Mouse (Mus musculus) left cerebral cortex, postnatal 10 days (tissue): ENCODE measurements around the gene Rptor. TPM values are rescaled to one million over a fixed set of nuclear protein-coding genes. Genes with fewer than 3 reads are reported as not detected.

Source experiments
- DNase-seq, 2 experiments: peaks; one replicate each; pipeline ENCODE4 v3.0.0; 2021 to 2022; ENCODE audit warnings: low spot score in 2 of 2, mixed read lengths in 1 of 2; ENCODE audit errors: extremely low spot score in 1 of 2
- intact Hi-C: fragments of 180-260 bp; cut with DNase I; formaldehyde crosslinking; loops from one replicate; pipeline ENCODE4 v1.15.1; 2025
- total RNA-seq, 2 experiments: library from RNA; stranded (reverse); gene quantifications; 2 replicates each; pipeline ENCODE4 v1.2.3; 2021

The Rptor gene
- total RNA-seq, 2 experiments from 2014 or later = 51.5 to 53.9 TPM

GRCm38 (mm10) chr11:119676751-119677411 lies 74.2 kb downstream of the Rptor start:
- intact Hi-C loops = no loop called here
- no peak for DNase-seq

DNA sequence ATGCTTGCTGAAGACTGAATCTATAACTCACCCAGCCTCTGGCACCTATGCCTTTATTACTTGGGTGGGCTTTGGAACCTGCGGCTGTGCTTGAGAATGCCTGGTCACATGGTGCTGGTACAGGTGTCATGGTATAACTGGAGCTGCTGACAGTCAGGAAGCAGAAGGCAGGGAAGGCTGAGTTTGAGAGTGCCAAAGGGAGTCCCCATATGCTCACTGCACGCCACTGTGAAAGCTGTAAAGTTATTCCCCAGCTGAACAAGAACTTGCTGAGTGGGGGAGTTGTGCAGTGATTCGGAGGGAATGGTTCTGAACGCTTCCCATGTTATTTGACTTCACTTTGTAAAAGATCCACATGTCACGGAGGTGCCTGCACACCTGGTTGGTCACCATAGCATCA lies 75.7 kb downstream of the Rptor start:
- DNase-seq = peak in 1 of 2 experiments; percentile 55
- intact Hi-C loops = no loop called here

DNA sequence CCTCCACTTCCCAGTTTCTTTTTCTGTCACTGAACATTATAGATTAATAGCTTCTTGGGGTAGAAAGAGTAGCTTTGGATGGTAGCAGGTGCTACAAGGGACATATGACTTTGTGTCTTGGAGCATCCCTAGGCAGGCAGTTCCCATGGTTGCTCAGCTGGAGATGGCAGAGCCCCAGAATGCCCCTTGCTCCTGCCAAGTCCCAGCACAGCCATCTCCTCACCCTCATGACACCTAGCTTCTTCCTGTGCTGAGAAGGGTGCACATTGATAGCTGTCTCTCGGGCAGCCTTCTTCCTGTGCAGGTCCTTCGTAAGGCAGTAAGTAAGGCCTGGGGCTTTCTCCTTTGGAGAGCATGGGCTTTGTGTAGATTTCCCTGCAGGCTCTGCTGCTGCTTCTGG lies 78.0 kb downstream of the Rptor start:
- intact Hi-C loops = no loop called here
- DNase-seq = no peak

GRCm38 (mm10) chr11:119682285-119682684 lies 79.6 kb downstream of the Rptor start:
- intact Hi-C loops = no loop called here
- DNase-seq = no peak

GRCm38 (mm10) chr11:119683796-119684195 lies 81.1 kb downstream of the Rptor start:
- intact Hi-C loops = no loop called here
- no peak for DNase-seq

DNA sequence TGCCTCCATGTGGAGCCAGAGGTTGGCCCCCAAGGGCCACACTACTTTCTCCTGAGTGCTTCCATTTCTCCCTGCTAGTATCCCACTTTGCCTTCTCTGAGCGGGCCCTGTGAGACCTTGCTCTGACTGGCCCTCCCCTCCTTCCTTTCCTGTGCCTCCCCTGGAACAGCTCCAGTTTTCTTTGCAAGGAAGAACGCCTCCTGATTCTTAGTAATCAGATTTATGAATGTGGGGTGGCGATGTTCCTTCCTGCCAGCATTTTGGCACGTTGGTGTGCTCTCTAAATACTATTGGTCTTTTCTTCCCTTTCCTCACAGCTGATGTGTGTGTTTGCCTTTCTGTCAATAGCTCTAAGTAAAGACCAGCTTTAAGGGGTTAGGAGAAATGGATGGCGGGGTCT lies 82.8 kb downstream of the Rptor start:
- intact Hi-C loops = no loop called here
- peak in 1 of 2 experiments; percentile 39 for DNase-seq

DNA sequence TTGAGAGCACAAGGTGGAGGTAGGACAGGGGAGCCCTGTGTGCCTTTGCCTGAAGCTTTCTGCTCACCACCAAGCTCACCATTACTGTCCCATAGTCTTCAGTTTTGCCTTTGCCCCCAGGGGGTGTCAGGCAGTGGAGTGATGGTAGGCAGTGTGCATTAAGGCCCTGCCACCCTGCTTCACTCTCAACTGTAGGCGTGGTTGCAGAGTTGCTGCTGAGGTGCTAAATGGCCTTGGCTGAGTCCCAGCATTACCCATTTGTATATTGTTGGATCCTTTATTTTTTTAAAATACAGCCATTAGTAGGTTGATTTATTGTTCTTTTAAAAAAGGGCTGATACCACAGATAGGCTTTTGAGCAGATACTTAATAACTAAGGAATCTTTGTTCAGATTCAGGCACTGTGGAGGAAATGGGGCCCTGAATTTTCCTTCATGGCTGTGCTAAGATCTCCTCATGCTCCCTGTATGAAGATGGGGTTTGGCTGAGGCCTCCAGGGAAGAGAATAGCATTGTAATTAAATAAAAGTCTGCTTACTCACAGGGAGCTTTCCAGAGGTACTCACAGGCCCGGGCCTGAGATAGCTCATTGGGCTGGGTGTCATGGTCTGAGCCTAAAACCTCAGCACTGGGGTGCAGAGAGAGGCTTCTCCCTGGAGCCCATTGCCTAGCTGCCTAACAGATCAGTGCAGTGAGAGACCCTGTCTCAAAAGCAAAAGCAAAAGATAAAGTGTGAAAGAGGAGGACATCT lies 83.4 kb downstream of the Rptor start:
- intact Hi-C loops = no loop called here
- no peak for DNase-seq

DNA sequence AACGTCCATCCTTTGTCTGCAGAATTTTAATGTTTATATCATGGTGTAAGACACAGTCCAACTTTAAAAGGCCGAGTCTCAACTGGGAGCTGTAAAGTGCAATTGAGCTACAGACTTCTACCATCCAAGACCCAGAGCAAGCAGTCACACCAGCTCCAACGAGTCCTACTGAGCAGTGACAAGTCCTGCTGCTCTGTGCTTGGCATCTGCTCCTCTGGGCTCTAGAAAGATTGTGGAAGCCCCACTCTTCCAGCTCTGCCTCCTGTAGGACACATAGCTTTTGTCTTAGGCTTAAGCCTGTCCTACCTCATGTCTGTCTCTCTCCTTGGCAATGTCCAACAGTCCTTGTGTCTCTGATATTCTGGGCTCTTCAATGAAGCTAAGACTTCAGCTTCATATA lies 84.6 kb downstream of the Rptor start:
- intact Hi-C loops = no loop called here
- no peak for DNase-seq

DNA sequence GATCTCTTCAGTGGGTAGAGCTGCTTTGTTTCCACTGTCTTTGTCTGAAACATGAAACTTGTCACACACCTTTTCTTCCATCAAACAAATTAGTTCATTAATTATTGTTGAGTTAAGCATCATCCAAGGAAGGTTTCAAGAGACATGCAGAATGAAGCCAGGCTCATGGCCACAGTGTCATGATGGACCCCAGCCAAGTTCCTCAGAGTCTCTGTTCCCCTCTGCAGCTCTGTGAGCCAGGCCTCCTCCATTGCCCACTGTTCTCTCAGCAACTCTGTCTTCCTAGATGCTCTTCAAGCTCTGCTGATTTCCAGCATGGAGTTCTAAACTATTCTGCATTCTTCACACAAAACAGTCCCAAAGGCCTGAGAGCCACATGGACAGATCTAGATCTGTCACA lies 85.3 kb downstream of the Rptor start:
- intact Hi-C loops = no loop called here
- no peak for DNase-seq

DNA sequence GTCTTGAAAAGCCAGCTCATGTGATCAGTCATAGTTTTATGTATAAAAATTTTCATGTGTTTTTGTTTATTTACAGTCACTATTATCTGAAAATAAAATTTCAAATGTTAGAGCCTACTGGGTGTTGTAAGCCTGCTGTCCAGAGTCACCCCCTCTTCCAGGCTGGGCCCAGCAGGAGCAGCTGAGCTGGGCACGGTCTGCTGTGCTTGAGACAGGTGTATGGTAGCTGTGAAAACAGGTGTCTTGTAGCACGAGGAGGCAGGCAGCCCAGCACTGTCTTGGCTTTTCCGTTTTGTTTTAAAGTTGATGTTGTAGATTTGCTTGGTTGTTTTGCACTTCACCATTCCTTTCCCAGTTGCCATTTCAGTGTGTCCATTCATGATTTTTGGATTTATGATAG lies 87.2 kb downstream of the Rptor start:
- DNase-seq = no peak
- intact Hi-C loops = no loop called here

DNA sequence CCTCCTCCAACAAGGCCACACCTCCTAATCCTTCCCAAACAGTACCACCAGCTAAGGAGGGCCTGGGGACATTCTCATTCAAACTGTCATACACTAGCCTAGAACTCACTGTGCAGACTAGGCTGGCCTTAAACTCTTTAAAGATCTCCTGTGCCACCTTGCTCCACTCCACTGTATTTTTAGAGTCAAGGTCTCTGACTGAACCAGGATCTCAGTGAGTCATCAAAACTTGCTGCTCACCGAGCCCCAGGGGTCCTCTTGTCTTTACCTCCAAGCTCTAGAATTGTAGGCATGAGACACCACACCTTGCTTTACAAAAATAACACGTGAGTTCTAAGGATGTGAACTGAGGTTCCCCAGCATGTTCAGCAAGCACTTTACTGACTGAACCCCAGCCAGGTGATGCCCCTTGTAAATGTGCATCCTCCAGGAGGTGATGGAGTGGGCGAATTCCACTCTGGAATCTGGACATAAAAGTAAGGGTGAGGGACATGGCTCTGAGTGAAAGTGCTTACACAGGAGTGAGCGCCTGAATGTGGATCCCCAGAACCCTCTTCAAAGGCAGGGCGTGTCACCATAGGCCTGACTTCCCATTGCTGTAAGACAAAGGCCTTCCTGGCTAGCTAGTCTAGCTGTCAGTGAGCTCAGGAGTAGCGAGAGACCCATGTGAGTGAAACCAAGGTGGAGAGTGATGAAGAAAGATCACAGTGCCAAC lies 89.6 kb downstream of the Rptor start:
- intact Hi-C loops = no loop called here
- no peak for DNase-seq

DNA sequence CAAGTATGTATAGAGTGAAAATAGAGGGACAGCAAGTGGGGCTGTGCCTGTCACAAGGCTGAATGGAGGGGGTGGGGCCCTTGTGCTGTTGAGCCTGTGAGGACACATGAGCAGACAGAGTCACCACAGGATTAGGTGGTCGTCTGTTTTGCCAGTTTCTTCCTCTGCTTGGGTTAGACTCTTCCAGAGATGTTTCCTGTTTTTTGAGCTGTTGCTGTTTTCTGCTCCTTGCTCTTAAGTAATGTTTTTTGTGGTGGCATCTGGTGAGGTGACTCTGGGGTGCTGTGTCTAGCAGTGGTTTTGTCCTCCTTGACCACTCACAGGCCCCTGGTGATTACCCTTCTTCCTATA lies 90.2 kb downstream of the Rptor start:
- intact Hi-C loops = no loop called here
- no peak for DNase-seq

GRCm38 (mm10) chr11:119694146-119694860 lies 91.6 kb downstream of the Rptor start:
- no peak for DNase-seq
- intact Hi-C loops = no loop called here

- no peak for DNase-seq
Measured at GRCm38 (mm10) chr11:119696401-119696800, 93.7 kb downstream of the Rptor start.

GRCm38 (mm10) chr11:119705381-119706066 lies 102.8 kb downstream of the Rptor start:
- intact Hi-C loops = no loop called here

More at GRCm38 (mm10) chr11:119696401-119696800, 93.7 kb downstream of the Rptor start:
- intact Hi-C loops = no loop called here

DNA sequence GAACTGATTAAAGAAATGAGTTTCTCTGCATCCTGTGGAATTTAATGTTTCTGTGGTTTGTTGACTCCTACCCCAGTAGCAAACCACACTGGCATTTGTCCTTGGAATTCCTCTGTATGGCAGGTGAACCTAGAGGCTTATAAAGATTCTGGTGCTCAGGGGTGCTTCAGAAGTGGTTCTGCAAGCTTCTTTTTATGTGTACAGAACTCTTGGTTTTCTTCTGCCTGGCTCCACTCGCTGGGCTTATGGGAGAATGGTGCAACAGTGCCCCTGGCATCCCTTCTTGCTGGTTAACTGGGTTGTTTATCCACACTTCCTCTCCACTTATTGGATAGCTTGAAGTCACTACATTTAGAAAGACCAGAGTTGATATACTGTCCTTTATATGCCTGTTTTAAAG lies 104.6 kb downstream of the Rptor start:
- intact Hi-C loops = no loop called here
- no peak for DNase-seq

More at GRCm38 (mm10) chr11:119705381-119706066, 102.8 kb downstream of the Rptor start:
- DNase-seq = no peak

DNA sequence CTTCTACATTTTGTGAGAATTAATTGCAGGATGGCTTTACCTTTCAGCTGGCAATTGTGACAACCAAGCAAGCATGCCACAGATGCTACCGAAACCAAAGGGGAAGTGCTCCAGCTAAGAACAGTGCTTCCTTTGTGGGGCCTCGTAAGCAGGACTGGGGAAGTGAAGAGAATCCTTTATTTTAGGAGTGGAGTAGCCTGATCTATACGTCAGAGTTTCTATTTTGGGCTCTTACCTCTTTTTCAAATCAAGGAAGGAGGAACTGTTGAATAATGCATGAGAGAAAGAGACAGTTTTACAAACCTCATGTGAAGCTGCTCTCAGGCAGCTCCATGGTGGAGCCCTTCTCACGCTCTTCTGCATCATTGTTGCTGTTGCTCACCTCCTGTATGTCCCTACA lies 106.5 kb downstream of the Rptor start:
- no peak for DNase-seq
- intact Hi-C loops = no loop called here

- intact Hi-C loops = no loop called here
Measured at GRCm38 (mm10) chr11:119710338-119710737, 107.6 kb downstream of the Rptor start.

GRCm38 (mm10) chr11:119710822-119711221 lies 108.1 kb downstream of the Rptor start:
- intact Hi-C loops = no loop called here
- DNase-seq = no peak

More at GRCm38 (mm10) chr11:119710338-119710737, 107.6 kb downstream of the Rptor start:
- DNase-seq = no peak
